Mouse (Mus musculus) stomach, embryonic 14.5 days (tissue): Measurements from ENCODE around the gene Insl3. TPM values are rescaled to one million over a fixed set of nuclear protein-coding genes. Genes with fewer than 3 reads are reported as not detected.

Experiments
- ATAC-seq: fragments of 200-750 bp; cut with Nextera tagmentation; 2 replicates; pipeline ENCODE4 v1.8.0; 2017; ENCODE audit warnings: low read depth, moderate TSS enrichment; ENCODE audit not compliant: insufficient number of reproducible peaks, insufficient read depth, low FRiP score
- H3K27ac ChIP-seq: fragments of 300-500 bp; sonication (generic); 2 replicates; pipeline ENCODE4 v1.5.1; 2014; ENCODE audit warnings: mild to moderate bottlenecking, low read length, moderate library complexity, mixed read lengths
- H3K27me3 ChIP-seq: fragments of 300-500 bp; sonication (generic); 2 replicates; pipeline ENCODE4 v1.6.1; 2014; ENCODE audit warnings: low read length, control low read depth, mixed read lengths; ENCODE audit not compliant: control insufficient read depth, insufficient read depth
- H3K36me3 ChIP-seq: fragments of 300-500 bp; sonication (generic); 2 replicates; pipeline ENCODE4 v1.6.1; 2014; ENCODE audit warnings: mild to moderate bottlenecking, control low read depth, low read length, moderate library complexity, mixed read lengths; ENCODE audit not compliant: control insufficient read depth, insufficient read depth
- H3K4me1 ChIP-seq: fragments of 300-500 bp; sonication (generic); 2 replicates; pipeline ENCODE4 v1.6.1; 2014; ENCODE audit warnings: low read length, control low read depth, mixed read lengths; ENCODE audit not compliant: control insufficient read depth, insufficient read depth
- H3K4me2 ChIP-seq: fragments of 300-500 bp; sonication (generic); replicated peaks from 2 replicates; pipeline ENCODE4 v1.6.1; 2014; ENCODE audit warnings: low read depth, low read length, control low read depth
- H3K4me3 ChIP-seq: fragments of 300-500 bp; sonication (generic); 2 replicates; pipeline ENCODE4 v1.5.1; 2014; ENCODE audit warnings: low read depth, low read length, control low read depth
- H3K9ac ChIP-seq: fragments of 300-500 bp; sonication (generic); replicated peaks from 2 replicates; pipeline ENCODE4 v1.6.1; 2014; ENCODE audit warnings: low read depth, mild to moderate bottlenecking, control low read depth, low read length, moderate library complexity, mixed read lengths
- H3K9me3 ChIP-seq: fragments of 300-500 bp; sonication (generic); 2 replicates; pipeline ENCODE4 v1.6.1; 2016; ENCODE audit warnings: low read depth, low read length, control low read depth; ENCODE audit not compliant: control insufficient read depth
- WGBS: fragments of 180-500 bp; shearing (Covaris S2); extraction: QIAGEN DNeasy Blood & Tissue Kit; methylation state at CpG from one replicate; pipeline ENCODE4 v1.1.7; 2014; 5-methylcytosine and 5-hydroxymethylcytosine counted together
- polyA plus RNA-seq: library from polyadenylated mRNA; unstranded; fragments of >200 nt; fragmentation: Nextera tagmentation; extraction: Ambion mirVana; gene quantifications from 2 replicates; pipeline ENCODE4 v1.2.1, GENCODE M21; 2014

Gene Insl3
- polyA plus RNA-seq, 1 experiment from 2014 or later: 1.3 TPM

GRCm38 (mm10) chr8:71679550-71680168 is 9.4 kb upstream of the Insl3 start:
- Histone ChIP-seq H3K4me3 (peak overlapping the region; percentile 20), H3K9ac (no peak overlapping the region), H3K4me2 (peak overlapping the region; percentile 50), H3K36me3 (no peaks in the 10 kb centered on the region), H3K27me3 (peaks cover 62% of the 10 kb centered on the region), H3K27ac (no peak overlapping the region), H3K9me3 (no peaks in the 10 kb centered on the region), H3K4me1 (0 out of 2 replicates have a peak, but pooled peaks cover 10% of the 10 kb centered on the region)
- WGBS: 7% methylated on average over 45 of the region's 46 CpGs
- ATAC-seq: no peak

GRCm38 (mm10) chr8:71680471-71680870 is 8.5 kb upstream of the Insl3 start:
- H3K36me3 ChIP-seq: no peaks in the 10 kb centered on the region
- 0 out of 2 replicates have a peak overlapping the region, but pooled peaks have one; percentile 2 for H3K4me3 ChIP-seq
- peak overlapping the region; percentile 18; the same call in 1 of the 2 replicates for H3K4me2 ChIP-seq
- no peak overlapping the region for H3K9ac ChIP-seq
- 7% methylated on average over 21 of the region's 21 CpGs for WGBS
- H3K4me1 ChIP-seq: 0 out of 2 replicates have a peak, but pooled peaks cover 11% of the 10 kb centered on the region
- H3K9me3 ChIP-seq: no peaks in the 10 kb centered on the region
- H3K27me3 ChIP-seq: peaks cover 70% of the 10 kb centered on the region
- H3K27ac ChIP-seq: no peak overlapping the region
- ATAC-seq: no peak

- Histone ChIP-seq H3K27me3 (peaks cover 79% of the 10 kb centered on the region), H3K9me3 (no peaks in the 10 kb centered on the region), H3K27ac (no peak overlapping the region), H3K9ac (no peak overlapping the region), H3K4me3 (no peak overlapping the region), H3K4me1 (peaks cover 20% of the 10 kb centered on the region; the same call in 1 of the 2 replicates), H3K36me3 (no peaks in the 10 kb centered on the region), H3K4me2 (no peak overlapping the region)
- no peak for ATAC-seq
- 10% methylated on average over 18 of the region's 18 CpGs for WGBS
Observed at GRCm38 (mm10) chr8:71681369-71681915, 7.6 kb upstream of the Insl3 start.

GRCm38 (mm10) chr8:71682832-71683231 is 6.2 kb upstream of the Insl3 start:
- Histone ChIP-seq H3K4me3 (no peak overlapping the region), H3K9ac (no peak overlapping the region), H3K9me3 (no peaks in the 10 kb centered on the region), H3K4me1 (peaks cover 21% of the 10 kb centered on the region; the same call in 1 of the 2 replicates), H3K27me3 (peaks cover 93% of the 10 kb centered on the region), H3K27ac (no peak overlapping the region), H3K36me3 (no peaks in the 10 kb centered on the region), H3K4me2 (no peak overlapping the region)
- no peak for ATAC-seq
- WGBS: 78% methylated on average over 12 of the region's 12 CpGs

- H3K4me3 ChIP-seq: no peak overlapping the region
- H3K9me3 ChIP-seq: no peaks in the 10 kb centered on the region
- no peaks in the 10 kb centered on the region for H3K36me3 ChIP-seq
- H3K27ac ChIP-seq: no peak overlapping the region
- H3K4me2 ChIP-seq: no peak overlapping the region
- peaks cover 95% of the 10 kb centered on the region for H3K27me3 ChIP-seq
- 30% methylated on average over 10 of the region's 10 CpGs for WGBS
- ATAC-seq: no peak
- no peak overlapping the region for H3K9ac ChIP-seq
- H3K4me1 ChIP-seq: peaks cover 16% of the 10 kb centered on the region; the same call in 1 of the 2 replicates
Observed at GRCm38 (mm10) chr8:71684701-71685100, 4.3 kb upstream of the Insl3 start.

GRCm38 (mm10) chr8:71685573-71685972 is 3.4 kb upstream of the Insl3 start:
- peak overlapping the region; percentile 39 for H3K4me2 ChIP-seq
- no peaks in the 10 kb centered on the region for H3K9me3 ChIP-seq
- ATAC-seq: no peak
- peaks cover 96% of the 10 kb centered on the region for H3K27me3 ChIP-seq
- H3K27ac ChIP-seq: no peak overlapping the region
- WGBS: 7% methylated on average over 29 of the region's 29 CpGs
- H3K36me3 ChIP-seq: no peaks in the 10 kb centered on the region
- peak overlapping the region; percentile 27 for H3K4me3 ChIP-seq
- H3K4me1 ChIP-seq: peaks cover 11% of the 10 kb centered on the region; the same call in 1 of the 2 replicates
- H3K9ac ChIP-seq: no peak overlapping the region

GRCm38 (mm10) chr8:71686143-71686734 is 2.8 kb upstream of the Insl3 start:
- Histone ChIP-seq H3K9ac (no peak overlapping the region), H3K4me3 (peak overlapping the region; percentile 27), H3K9me3 (no peaks in the 10 kb centered on the region), H3K36me3 (no peaks in the 10 kb centered on the region), H3K4me1 (peaks cover 11% of the 10 kb centered on the region; the same call in 1 of the 2 replicates), H3K27ac (no peak overlapping the region), H3K27me3 (peaks cover 94% of the 10 kb centered on the region), H3K4me2 (peak overlapping the region; percentile 39)
- WGBS: 6% methylated on average over 23 of the region's 23 CpGs
- ATAC-seq: peak; percentile 38

GRCm38 (mm10) chr8:71687616-71688015 is 1.4 kb upstream of the Insl3 start:
- Histone ChIP-seq H3K27me3 (peaks cover 91% of the 10 kb centered on the region), H3K4me2 (no peak overlapping the region), H3K9ac (no peak overlapping the region), H3K9me3 (no peaks in the 10 kb centered on the region), H3K4me3 (no peak overlapping the region), H3K4me1 (peaks cover 11% of the 10 kb centered on the region; the same call in 1 of the 2 replicates), H3K36me3 (no peaks in the 10 kb centered on the region), H3K27ac (no peak overlapping the region)
- 6% methylated on average over 8 of the region's 8 CpGs for WGBS
- ATAC-seq: no peak
